Mouse (Mus musculus) left cerebral cortex, adult 18-20 months (tissue): ENCODE measurements at regions not wholly inside any gene's neighbourhood (a gene's known extent, or its start where the extent isn't known, plus 50 kb on each side); places are given as distances from the start of the nearest gene placed in this dataset.
A peak's percentile ranks its signal among the peaks of the same experiment; 100 is the strongest.

ENCODE experiments used
- DNase-seq, 2 experiments: peaks; one replicate each; pipeline ENCODE4 v3.0.0; 2021 to 2022; ENCODE audit warnings: low spot score in 2 of 2, mixed read lengths in 1 of 2

- no peak for DNase-seq
Measured at GRCm38 (mm10) chr10:97219474-97219873, 259.9 kb upstream of the Dcn start.

DNA sequence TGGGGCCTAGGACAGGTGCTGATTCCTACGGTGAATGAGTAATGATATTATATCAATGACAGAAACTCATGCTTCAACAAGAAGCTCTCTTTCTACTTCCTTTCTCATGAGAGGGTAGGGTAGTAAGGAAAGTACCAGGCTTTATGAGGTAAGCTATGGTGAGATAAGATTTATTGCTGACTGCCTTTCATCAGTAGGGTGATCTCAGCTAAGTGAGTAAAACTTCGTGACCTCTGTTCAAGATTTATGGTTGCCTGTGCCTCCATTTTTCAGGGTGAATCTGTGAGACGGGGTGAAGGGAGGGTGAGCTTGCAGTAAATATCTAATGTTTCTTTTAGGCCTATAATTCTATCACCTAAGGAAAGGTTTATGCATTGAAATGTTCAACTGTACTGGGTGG lies 259.0 kb upstream of the Dcn start:
- no peak for DNase-seq

DNA sequence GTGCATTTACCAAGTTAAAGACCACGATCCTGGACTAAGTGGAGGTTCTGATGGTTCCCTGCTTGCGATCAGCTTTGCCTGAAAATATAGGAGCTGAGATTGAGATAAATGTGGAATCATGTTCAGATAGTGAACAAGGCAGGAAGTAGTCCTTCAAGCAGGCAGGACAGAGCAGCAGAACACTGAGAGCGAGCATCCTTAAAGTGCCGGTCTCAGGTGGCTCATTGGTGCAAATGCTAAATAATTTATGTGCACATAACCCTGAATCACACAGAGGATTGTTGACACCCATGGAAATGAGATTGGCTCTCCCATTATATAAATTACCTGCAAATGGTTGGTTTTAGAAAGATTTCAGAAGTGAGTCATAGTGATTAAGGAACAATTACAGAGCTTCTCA lies 243.8 kb upstream of the Dcn start:
- no peak for DNase-seq

DNA sequence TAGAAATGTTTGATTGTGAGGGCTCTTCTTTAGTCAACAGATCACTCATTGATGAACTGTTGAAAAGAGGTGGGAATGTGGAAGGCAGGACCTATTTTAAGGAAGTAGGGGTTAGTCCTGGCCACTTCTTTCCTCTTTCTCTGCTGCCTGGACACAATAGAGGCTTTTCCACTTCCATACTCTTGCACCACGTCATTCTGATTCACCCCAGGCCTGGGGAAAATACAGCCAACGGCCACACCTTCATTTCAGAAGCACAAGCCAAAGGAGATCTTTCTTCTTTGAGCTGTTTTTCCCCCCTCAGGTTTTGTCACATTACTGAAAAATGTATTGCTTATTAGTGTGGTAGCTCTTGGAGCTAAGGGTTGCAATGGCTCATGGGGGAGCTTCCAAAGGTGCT lies 237.9 kb upstream of the Dcn start:
- DNase-seq: no peak

DNA sequence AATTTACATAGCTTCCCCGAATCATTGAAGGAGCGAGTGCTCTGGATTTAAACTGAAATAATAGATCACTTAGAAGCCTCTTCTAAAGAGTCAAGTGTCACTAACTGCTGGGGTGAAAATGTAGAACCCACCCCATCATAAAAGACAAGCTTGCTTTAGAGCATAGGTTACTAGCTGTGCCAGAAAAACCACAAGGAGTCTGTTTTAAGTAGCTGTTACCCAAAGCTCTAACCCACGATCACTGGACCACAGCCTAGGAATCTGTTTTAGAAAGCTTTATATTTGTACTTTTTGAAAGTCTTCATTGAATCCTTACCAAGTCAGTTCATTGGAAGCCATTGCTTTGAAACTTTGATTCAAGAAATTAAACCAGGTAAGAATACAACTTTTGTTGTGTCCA lies 233.7 kb upstream of the Dcn start:
- DNase-seq: no peak

GRCm38 (mm10) chr10:97248522-97248921 lies 230.9 kb upstream of the Dcn start:
- no peak for DNase-seq

- no peak for DNase-seq
Measured at GRCm38 (mm10) chr10:97249760-97250159, 229.6 kb upstream of the Dcn start.

- no peak for DNase-seq
Measured at GRCm38 (mm10) chr10:97250167-97250566, 229.2 kb upstream of the Dcn start.

- no peak for DNase-seq
Measured at GRCm38 (mm10) chr10:97265959-97266517, 213.4 kb upstream of the Dcn start.

DNA sequence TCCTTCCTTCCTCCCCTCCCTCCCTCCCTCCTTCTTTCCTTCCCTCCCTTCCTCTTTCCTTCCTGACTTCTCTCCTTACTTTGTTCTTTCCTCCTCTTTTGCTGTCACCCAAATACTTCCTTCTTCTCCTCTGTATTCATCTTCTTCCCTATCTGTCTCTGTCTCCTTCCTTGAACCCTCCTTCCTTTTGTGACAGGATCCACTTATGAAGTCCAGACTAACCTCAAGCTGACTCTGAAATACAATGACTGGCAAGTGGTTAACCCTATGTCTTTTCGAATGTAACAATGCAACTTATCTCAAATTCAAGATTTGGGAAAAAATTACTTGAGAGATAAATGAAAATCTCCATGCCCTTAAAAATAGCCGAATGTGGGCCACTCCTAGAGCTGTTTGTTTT lies 197.0 kb upstream of the Dcn start:
- DNase-seq: no peak

- DNase-seq: peak in 1 of 2 experiments; percentile 7
Measured at GRCm38 (mm10) chr10:97282841-97283496, 196.4 kb upstream of the Dcn start.

DNA sequence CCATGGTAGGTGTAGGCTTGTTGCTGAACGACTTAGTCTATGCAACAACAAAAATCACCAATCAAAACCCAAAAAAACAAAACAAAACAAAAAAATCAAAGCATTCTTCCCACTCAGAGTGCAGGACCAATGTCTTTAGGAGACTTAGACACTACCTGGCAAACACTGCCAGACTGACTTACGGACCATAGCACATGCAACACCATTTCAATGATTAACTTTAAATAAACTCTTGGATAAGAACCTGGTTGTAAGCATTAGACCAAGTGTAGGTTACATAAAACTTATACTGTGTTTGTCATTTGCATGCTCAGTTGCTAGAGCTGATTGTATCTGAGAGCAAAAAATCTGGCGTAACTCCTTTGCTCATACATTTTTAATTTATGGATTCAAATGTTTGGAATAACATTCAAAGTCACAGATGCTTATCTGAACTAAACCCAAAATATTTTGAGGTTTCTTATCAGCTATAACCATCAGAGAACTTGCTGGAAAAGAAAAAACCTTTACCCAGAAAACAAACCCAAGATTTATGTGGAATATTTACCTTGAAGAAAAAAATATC lies 174.5 kb upstream of the Dcn start:
- no peak for DNase-seq

DNA sequence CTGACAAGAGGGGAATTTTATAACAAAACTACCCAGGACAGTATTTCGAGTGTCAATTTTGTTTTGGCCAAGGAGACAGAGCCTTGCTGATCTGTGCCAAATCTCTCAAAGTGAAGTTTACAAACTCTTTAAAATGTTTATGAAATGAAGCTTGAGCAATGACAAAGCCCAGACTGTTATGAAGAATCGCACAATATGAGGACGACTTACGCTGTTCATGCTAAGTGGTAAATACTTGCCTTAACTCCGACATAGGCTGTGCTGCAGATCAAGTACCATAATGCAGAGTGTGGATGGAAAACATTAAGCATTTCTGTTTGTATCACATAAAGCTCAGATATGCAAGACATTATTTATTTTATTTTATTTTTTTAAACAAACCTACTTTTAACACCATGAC lies 169.8 kb upstream of the Dcn start:
- DNase-seq: no peak

GRCm38 (mm10) chr10:97312509-97312908 lies 166.9 kb upstream of the Dcn start:
- DNase-seq: no peak

DNA sequence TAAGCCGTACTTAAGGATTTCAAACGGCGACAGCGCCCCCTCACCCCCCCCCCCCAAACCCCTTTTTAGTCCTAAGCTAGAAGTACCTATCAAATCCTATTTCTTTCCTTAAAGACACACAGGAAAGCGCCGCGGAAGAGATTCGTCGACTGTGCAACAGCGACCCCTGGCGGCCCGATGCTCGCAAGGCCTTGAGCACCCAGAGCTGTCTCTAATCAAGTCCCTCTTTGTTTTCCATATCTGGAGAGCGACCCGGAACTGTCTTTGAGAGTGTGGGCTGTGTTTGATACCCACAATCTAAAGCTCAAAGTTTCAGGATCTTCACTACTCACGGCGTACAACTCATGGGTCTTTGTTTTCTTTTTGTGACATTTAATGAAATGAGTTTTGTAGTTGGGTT lies 166.4 kb upstream of the Dcn start:
- DNase-seq: peak; percentile 95 to 97

- DNase-seq: peak; percentile 83 to 91
Measured at GRCm38 (mm10) chr10:97313407-97313901, 166.0 kb upstream of the Dcn start.

GRCm38 (mm10) chr10:97332639-97333038 lies 146.8 kb upstream of the Dcn start:
- DNase-seq: no peak

DNA sequence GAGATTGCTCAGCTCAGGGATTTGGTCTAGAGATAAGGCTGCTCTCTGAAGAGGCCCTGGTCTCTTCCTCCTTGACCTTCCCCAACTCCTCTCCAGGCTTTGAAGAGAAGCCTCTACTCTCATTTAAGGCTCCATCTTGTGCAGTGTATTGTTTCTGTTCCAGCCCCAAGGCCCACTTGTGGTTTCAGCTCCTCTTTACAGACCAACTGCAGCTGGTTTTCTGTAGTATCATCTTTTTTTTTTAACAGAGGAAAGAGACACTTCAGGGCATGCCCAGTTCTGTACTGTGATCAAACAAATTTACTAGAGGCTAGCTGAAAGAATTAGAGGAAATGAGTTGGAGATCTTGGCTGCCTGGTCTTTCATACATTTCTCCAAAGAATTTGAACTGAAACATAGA lies 145.4 kb upstream of the Dcn start:
- no peak for DNase-seq

DNA sequence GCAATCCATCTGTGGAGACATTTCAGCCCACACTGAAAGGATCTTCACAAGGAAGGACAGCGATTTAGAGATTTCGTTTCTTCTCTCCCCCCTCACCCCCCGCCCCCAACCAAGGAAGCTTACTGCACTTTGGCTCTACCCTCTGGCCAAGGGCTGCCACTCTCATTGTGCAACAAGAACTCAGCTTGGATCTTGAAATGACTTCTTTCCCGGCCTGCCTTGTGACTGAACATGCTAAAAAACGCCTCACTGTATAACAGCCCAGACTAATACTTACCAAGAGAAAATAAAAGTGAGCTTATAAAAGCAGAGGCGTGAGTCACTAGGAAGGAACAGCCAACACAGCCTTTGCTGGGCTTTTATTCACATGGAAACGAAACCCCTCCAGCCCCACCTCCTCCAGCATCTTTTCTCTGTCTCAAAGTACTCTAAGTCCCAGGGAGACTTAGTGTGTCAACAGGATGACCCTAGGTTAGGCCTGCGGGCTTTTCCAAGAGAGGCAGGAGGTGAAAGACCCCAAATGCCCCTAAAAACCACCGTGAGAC lies 144.7 kb upstream of the Dcn start:
- DNase-seq: no peak

- DNase-seq: no peak
Measured at GRCm38 (mm10) chr10:97338033-97338692, 141.2 kb upstream of the Dcn start.

GRCm38 (mm10) chr10:97339866-97340706 lies 139.3 kb upstream of the Dcn start:
- no peak for DNase-seq
